Mouse (Mus musculus) hindbrain, embryonic 15.5 days (tissue): ENCODE measurements at regions not wholly inside any gene's neighbourhood (a gene's known extent, or its start where the extent isn't known, plus 50 kb on each side); places are given as distances from the start of the nearest gene placed in this dataset.

Experiments used
- ATAC-seq: fragments of 200-750 bp; cut with Nextera tagmentation; 2 replicates; pipeline ENCODE4 v1.8.0; 2017; ENCODE audit warnings: low read depth, moderate number of reproducible peaks, moderate TSS enrichment; ENCODE audit not compliant: low FRiP score
- H3K27ac ChIP-seq: fragments of 300-500 bp; sonication (generic); replicated peaks from 2 replicates; pipeline ENCODE4 v1.5.1; 2015; ENCODE audit warnings: mild to moderate bottlenecking, inconsistent platforms
- H3K27me3 ChIP-seq: fragments of 300-500 bp; sonication (generic); 2 replicates; pipeline ENCODE4 v1.6.1; 2015; ENCODE audit warnings: control low read depth, inconsistent platforms
- H3K36me3 ChIP-seq: fragments of 300-500 bp; sonication (generic); 2 replicates; pipeline ENCODE4 v1.6.1; 2015; ENCODE audit warnings: control low read depth, inconsistent platforms
- H3K4me1 ChIP-seq: fragments of 300-500 bp; sonication (generic); replicated peaks from 2 replicates; pipeline ENCODE4 v1.6.1; 2015; ENCODE audit warnings: control low read depth, inconsistent platforms
- H3K4me2 ChIP-seq: fragments of 300-500 bp; sonication (generic); 2 replicates; pipeline ENCODE4 v1.6.1; 2015; ENCODE audit warnings: moderate library complexity, mild to moderate bottlenecking, inconsistent platforms
- H3K4me3 ChIP-seq: fragments of 300-500 bp; sonication (generic); 2 replicates; pipeline ENCODE4 v1.5.1; 2015; ENCODE audit warnings: mild to moderate bottlenecking, inconsistent platforms
- H3K9ac ChIP-seq: fragments of 300-500 bp; sonication (generic); 2 replicates; pipeline ENCODE4 v1.6.1; 2015; ENCODE audit warnings: inconsistent platforms
- H3K9me3 ChIP-seq: fragments of 300-500 bp; sonication (generic); 2 replicates; pipeline ENCODE4 v1.6.1; 2016; ENCODE audit warnings: control low read depth, inconsistent platforms
- WGBS: fragments of 180-500 bp; shearing (Covaris S2); methylation state at CpG from one replicate; pipeline ENCODE4 v1.1.7; 2015; 5-methylcytosine and 5-hydroxymethylcytosine counted together

DNA sequence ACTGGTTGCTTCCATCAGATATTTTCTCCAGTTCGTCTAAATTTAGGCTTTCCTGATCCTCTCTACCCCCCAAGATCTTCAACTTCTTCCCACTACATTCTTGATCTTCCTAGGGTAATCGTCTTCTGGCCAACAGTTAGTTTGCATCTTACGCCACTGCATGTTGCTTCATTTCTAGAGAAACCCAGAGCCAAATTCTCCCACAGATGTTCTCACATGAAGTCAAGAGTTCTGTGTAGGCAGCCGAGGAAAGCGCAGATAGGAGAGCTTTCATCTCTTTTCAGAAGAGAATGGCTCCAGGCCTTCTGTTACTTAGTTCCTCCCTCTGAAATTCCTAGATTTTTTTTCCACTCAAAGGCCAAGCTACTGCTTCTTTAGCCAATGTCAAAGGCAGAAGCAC is 179.9 kb downstream of the Fgf10 start:
- no peak overlapping the region for H3K4me3 ChIP-seq
- H3K9ac ChIP-seq = no peak overlapping the region
- H3K4me1 ChIP-seq = no peaks in the 10 kb centered on the region
- H3K4me2 ChIP-seq = no peak overlapping the region
- H3K9me3 ChIP-seq = no peaks in the 10 kb centered on the region
- no peak overlapping the region for H3K27ac ChIP-seq
- ATAC-seq = no peak
- WGBS = 91% methylated on average over 5 of the region's 5 CpGs
- no peaks in the 10 kb centered on the region for H3K36me3 ChIP-seq
- no peaks in the 10 kb centered on the region for H3K27me3 ChIP-seq

DNA sequence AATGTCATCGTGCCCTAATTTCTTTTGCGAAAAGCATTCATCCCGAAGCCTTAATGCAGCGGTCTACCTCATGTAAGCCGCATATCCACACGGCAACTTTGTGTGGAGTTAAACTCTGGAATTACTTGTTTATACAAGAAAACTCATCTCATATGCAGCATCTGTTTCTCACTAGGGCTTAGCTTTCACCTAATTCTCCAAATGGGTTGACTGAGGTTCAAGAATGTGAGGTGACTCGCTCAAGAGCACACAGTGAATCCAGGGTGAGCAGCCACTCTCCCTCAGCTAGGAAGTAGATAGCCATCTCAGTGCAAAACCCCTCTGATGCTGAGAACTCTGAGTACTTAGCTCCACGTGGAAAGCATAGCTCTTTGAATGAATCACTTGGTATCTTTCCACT is 181.1 kb downstream of the Fgf10 start:
- WGBS = 86% methylated on average over 8 of the region's 8 CpGs
- no peaks in the 10 kb centered on the region for H3K9me3 ChIP-seq
- H3K4me2 ChIP-seq = no peak overlapping the region
- no peak overlapping the region for H3K9ac ChIP-seq
- H3K27me3 ChIP-seq = no peaks in the 10 kb centered on the region
- H3K27ac ChIP-seq = no peak overlapping the region
- no peaks in the 10 kb centered on the region for H3K36me3 ChIP-seq
- H3K4me1 ChIP-seq = no peaks in the 10 kb centered on the region
- no peak overlapping the region for H3K4me3 ChIP-seq
- no peak for ATAC-seq

- Histone ChIP-seq H3K4me2 (no peak overlapping the region), H3K4me1 (no peaks in the 10 kb centered on the region), H3K9ac (no peak overlapping the region), H3K36me3 (no peaks in the 10 kb centered on the region), H3K4me3 (no peak overlapping the region), H3K27me3 (no peaks in the 10 kb centered on the region), H3K9me3 (no peaks in the 10 kb centered on the region), H3K27ac (no peak overlapping the region)
- no peak for ATAC-seq
- WGBS = 61% methylated on average over 9 of the region's 9 CpGs
Measured at GRCm38 (mm10) chr13:118886339-118886810, 216.8 kb downstream of the Fgf10 start.

DNA sequence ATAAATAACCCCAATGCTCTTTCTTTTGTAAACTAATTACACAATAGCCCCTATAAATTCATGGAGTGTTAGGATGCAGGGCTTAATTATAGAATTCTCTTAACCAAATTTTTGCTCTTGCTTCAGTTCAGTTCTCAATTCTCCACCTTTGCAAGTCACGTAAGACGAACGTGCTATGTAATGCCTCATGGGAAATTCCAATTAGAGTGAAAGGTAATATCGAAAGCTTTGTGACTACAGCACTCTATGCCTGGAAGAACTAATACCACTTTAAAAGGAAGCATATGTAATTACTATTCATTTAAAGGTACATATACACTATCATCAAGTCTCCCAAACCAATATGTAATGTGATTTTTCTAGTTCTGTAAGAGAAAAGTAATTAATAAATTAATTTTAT is 225.5 kb downstream of the Fgf10 start:
- no peak for ATAC-seq

GRCm38 (mm10) chr13:118901950-118902349 is 232.4 kb downstream of the Fgf10 start:
- no peak overlapping the region for H3K27ac ChIP-seq
- no peak for ATAC-seq
- H3K27me3 ChIP-seq = no peaks in the 10 kb centered on the region
- no peak overlapping the region for H3K4me2 ChIP-seq
- H3K4me1 ChIP-seq = no peaks in the 10 kb centered on the region
- WGBS = 97% methylated on average over 2 of the region's 2 CpGs
- no peak overlapping the region for H3K4me3 ChIP-seq
- no peaks in the 10 kb centered on the region for H3K36me3 ChIP-seq
- H3K9ac ChIP-seq = no peak overlapping the region
- H3K9me3 ChIP-seq = no peaks in the 10 kb centered on the region

More for the DNA sequence above, 225.5 kb downstream of the Fgf10 start:
- Histone ChIP-seq H3K9ac (no peak overlapping the region), H3K36me3 (no peaks in the 10 kb centered on the region), H3K4me2 (no peak overlapping the region), H3K27ac (no peak overlapping the region), H3K27me3 (no peaks in the 10 kb centered on the region), H3K4me3 (no peak overlapping the region), H3K4me1 (no peaks in the 10 kb centered on the region), H3K9me3 (no peaks in the 10 kb centered on the region)
- WGBS = 88% methylated on average over 4 of the region's 4 CpGs

GRCm38 (mm10) chr13:118910351-118910750 is 240.8 kb downstream of the Fgf10 start:
- no peaks in the 10 kb centered on the region for H3K4me1 ChIP-seq
- H3K27me3 ChIP-seq = no peaks in the 10 kb centered on the region
- no peak overlapping the region for H3K4me2 ChIP-seq
- no peak overlapping the region for H3K27ac ChIP-seq
- H3K9ac ChIP-seq = no peak overlapping the region
- H3K9me3 ChIP-seq = no peaks in the 10 kb centered on the region
- no peak for ATAC-seq
- 92% methylated on average over 2 of the region's 2 CpGs for WGBS
- no peaks in the 10 kb centered on the region for H3K36me3 ChIP-seq
- no peak overlapping the region for H3K4me3 ChIP-seq

DNA sequence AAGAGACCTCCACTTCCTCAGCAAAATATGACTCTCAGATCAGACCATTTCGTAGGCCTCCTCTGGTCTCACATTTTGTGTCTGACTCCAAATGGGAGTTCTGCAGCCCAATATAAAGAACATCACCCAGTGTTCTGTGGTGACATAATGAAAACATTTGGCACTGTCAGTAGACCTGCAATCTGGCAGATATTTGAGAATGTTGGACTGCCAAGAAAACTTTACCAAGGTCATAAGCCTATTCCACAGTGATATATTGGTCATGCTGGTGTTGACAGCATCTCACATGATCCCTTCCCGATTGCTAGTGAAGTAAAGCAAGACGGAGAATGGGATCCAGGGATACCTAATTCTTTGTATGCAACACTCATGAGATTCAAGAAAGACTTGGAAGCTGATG is 271.2 kb downstream of the Fgf10 start:
- H3K4me2 ChIP-seq = no peak overlapping the region
- ATAC-seq = no peak
- no peaks in the 10 kb centered on the region for H3K36me3 ChIP-seq
- H3K4me3 ChIP-seq = no peak overlapping the region
- no peaks in the 10 kb centered on the region for H3K4me1 ChIP-seq
- no peaks in the 10 kb centered on the region for H3K9me3 ChIP-seq
- WGBS = 86% methylated on average over 3 of the region's 3 CpGs
- H3K9ac ChIP-seq = no peak overlapping the region
- no peak overlapping the region for H3K27ac ChIP-seq
- H3K27me3 ChIP-seq = no peaks in the 10 kb centered on the region

DNA sequence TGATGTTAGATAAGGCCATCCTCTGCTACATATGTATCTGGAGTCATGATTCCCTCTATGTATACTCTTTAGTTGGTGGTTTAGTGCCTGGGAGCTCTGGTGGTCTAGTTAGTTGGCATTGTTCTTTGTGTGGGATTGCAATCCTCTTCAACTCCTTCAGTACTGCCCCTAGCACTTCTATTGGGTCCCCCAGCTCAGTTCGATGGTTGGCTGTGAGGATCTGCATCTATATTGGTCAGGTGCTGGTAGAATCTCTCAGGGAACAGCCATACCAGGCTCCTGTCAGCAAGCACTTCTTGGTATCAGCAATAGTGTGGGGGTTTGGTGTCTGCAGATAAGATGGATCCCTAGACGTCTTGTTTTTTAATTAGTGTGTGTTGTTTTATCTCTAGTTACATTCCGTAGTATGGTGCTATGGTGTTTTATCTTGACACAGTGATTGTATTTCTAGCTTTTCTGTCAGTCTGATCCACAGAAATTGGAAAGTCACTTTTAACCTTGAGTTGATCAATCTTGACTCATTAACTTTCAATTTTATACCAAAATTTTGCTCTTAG is 296.6 kb downstream of the Fgf10 start:
- no peak overlapping the region for H3K4me2 ChIP-seq

DNA sequence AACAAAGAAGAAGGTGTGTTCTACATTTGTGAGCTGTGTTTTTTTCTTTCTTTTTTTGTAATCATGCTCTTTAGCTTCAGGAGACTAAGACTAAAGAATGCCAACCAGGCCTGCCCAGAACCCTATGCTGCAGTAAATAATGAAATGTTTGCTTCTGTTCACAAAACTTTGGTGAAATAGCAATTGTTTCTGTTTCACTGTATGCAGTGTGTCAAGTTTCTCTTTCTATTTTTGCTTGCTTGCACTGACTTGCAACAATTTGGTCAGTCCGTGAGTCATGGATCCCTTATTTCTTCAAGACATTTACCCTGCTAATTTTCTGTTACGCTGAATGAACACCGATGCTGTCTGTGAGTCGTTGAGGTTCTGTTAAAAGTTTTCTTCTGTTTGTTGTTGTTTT is 298.1 kb downstream of the Fgf10 start:
- no peak for ATAC-seq
- H3K9me3 ChIP-seq = no peaks in the 10 kb centered on the region
- no peaks in the 10 kb centered on the region for H3K36me3 ChIP-seq
- no peaks in the 10 kb centered on the region for H3K27me3 ChIP-seq
- no peak overlapping the region for H3K4me3 ChIP-seq
- no peak overlapping the region for H3K9ac ChIP-seq
- H3K4me1 ChIP-seq = no peaks in the 10 kb centered on the region
- no peak overlapping the region for H3K27ac ChIP-seq
- no peak overlapping the region for H3K4me2 ChIP-seq
- 89% methylated on average over 4 of the region's 4 CpGs for WGBS

More for the DNA sequence above, 296.6 kb downstream of the Fgf10 start:
- Histone ChIP-seq H3K4me3 (no peak overlapping the region), H3K9me3 (no peaks in the 10 kb centered on the region), H3K4me1 (no peaks in the 10 kb centered on the region), H3K27ac (no peak overlapping the region), H3K9ac (no peak overlapping the region), H3K27me3 (no peaks in the 10 kb centered on the region), H3K36me3 (no peaks in the 10 kb centered on the region)
- no peak for ATAC-seq
- WGBS = 86% methylated on average over 3 of the region's 3 CpGs

DNA sequence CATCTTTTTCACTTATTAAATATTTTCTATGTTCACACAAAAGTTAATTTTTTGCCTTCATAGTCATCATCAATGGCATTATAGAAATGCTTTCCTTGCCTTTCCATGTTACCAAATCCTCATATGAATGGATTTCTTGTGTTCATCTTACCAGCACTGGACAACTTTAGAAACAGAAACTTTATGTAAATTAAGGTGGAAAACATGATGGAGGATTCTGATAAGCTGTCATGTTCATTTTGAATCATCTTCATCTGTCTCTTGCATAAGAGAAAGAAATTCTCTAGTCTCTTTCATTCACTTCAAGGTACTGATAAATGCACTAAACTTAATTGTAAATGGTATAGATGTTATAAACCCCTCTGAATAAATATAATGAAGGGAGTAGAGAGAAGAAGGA is 305.4 kb downstream of the Fgf10 start:
- Histone ChIP-seq H3K4me2 (no peak overlapping the region), H3K4me1 (no peaks in the 10 kb centered on the region), H3K27ac (no peak overlapping the region), H3K27me3 (no peaks in the 10 kb centered on the region), H3K4me3 (no peak overlapping the region), H3K9ac (no peak overlapping the region), H3K36me3 (no peaks in the 10 kb centered on the region), H3K9me3 (no peaks in the 10 kb centered on the region)
- no peak for ATAC-seq

- WGBS = 65% methylated on average over 1 of the region's 1 CpGs
- Histone ChIP-seq H3K36me3 (no peaks in the 10 kb centered on the region), H3K4me1 (no peaks in the 10 kb centered on the region), H3K27ac (no peak overlapping the region), H3K4me3 (no peak overlapping the region), H3K9me3 (no peaks in the 10 kb centered on the region), H3K9ac (no peak overlapping the region), H3K27me3 (no peaks in the 10 kb centered on the region), H3K4me2 (no peak overlapping the region)
- ATAC-seq = no peak
Measured at GRCm38 (mm10) chr13:118975519-118975918, 305.9 kb downstream of the Fgf10 start.

GRCm38 (mm10) chr13:118979505-118979904 is 309.9 kb downstream of the Fgf10 start:
- Histone ChIP-seq H3K9me3 (no peaks in the 10 kb centered on the region), H3K4me3 (no peak overlapping the region), H3K4me1 (no peaks in the 10 kb centered on the region), H3K9ac (no peak overlapping the region), H3K27me3 (no peaks in the 10 kb centered on the region), H3K4me2 (no peak overlapping the region), H3K36me3 (no peaks in the 10 kb centered on the region), H3K27ac (no peak overlapping the region)
- no peak for ATAC-seq
- WGBS = 84% methylated on average over 5 of the region's 5 CpGs

- Histone ChIP-seq H3K9ac (no peak overlapping the region), H3K9me3 (no peaks in the 10 kb centered on the region), H3K27ac (no peak overlapping the region), H3K36me3 (no peaks in the 10 kb centered on the region), H3K4me1 (no peaks in the 10 kb centered on the region), H3K27me3 (no peaks in the 10 kb centered on the region), H3K4me3 (no peak overlapping the region), H3K4me2 (no peak overlapping the region)
- 63% methylated on average over 10 of the region's 10 CpGs for WGBS
- no peak for ATAC-seq
Measured at GRCm38 (mm10) chr13:118981196-118981810, 311.7 kb downstream of the Fgf10 start.
